Mouse (Mus musculus) gastrocnemius, postnatal 10 days (tissue): ENCODE measurements around the gene Cdc34. TPM values are rescaled to one million over a fixed set of nuclear protein-coding genes. Genes with fewer than 3 reads are reported as not detected.

Experiments used
- DNase-seq: peaks from one replicate; pipeline ENCODE4 v3.0.0; 2021; ENCODE audit warnings: mixed read lengths
- long read RNA-seq, 2 experiments: library from polyadenylated mRNA; stranded (forward); transcript quantifications; one replicate each; pipeline ENCODE4 v2.0.0; 2021
- total RNA-seq, 2 experiments: library from RNA; stranded (reverse); gene quantifications; 2 replicates each; pipeline ENCODE4 v1.2.3; 2021

Cdc34 gene
- 100 to 1,000 TPM; 265 to 287 TPM for total RNA-seq
- long read RNA-seq, experiment 1, transcript Cdc34-209 (5 exons, 534 nt) = minor isoform, 6 of 283 reads
- long read RNA-seq, experiment 1, transcript Cdc34-205 (5 exons, 979 nt) = minor isoform, 24 of 283 reads
- long read RNA-seq, experiment 1, transcript Cdc34-201 (5 exons, 1,266 nt) = major isoform, 166 of 283 reads
- long read RNA-seq, experiment 1, transcript Cdc34-208 (4 exons, 799 nt) = minor isoform, 6 of 283 reads
- long read RNA-seq, experiment 1, partial matches to known transcripts = 10 of 283 reads
- long read RNA-seq, experiment 1, other reads (novel, unspliced or antisense) = 71 of 283 reads
- long read RNA-seq, experiment 2, transcript Cdc34-205 (5 exons, 979 nt) = minor isoform, 23 of 253 reads
- long read RNA-seq, experiment 2, transcript Cdc34-201 (5 exons, 1,266 nt) = major isoform, 157 of 253 reads
- long read RNA-seq, experiment 2, transcript Cdc34-208 (4 exons, 799 nt) = minor isoform, 8 of 253 reads
- long read RNA-seq, experiment 2, partial matches to known transcripts = 11 of 253 reads
- long read RNA-seq, experiment 2, other reads (novel, unspliced or antisense) = 52 of 253 reads

DNA sequence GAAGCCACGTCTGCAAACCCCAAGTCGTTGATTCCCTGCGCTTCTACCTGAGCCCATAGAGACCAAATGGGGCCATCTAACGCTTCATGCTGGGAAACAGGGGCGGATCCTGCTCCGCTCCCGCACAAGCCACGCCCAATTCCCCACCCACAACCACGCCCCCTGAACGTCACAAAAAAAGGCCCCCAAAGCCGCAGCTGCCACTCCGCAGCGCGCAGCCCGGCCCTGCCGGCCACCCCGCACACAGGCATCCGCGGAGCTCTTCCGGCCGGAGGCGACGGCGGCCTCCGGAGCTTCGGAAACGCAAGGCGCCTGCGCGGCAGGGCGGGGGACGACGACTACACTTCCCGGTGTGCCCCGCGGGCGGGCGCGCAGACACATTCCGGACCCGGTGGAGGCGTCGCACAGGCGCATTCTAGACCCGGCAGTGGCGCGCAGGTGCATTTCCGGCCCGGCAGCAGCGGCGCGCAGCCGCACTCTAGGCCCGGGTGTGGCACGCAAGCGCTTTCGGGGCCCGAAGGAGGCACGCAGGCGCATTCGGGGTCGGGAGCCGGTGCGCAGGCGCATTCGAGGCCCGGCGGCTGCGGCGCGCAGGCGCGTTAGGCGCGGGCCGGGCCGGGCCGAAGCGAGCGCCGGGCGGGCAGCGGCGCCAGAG, at the start of gene Cdc34:
Cdc34 (plus strand) TSS at position 605 of the 655 bp plus-strand sequence.
- peak; percentile 99 for DNase-seq

DNA sequence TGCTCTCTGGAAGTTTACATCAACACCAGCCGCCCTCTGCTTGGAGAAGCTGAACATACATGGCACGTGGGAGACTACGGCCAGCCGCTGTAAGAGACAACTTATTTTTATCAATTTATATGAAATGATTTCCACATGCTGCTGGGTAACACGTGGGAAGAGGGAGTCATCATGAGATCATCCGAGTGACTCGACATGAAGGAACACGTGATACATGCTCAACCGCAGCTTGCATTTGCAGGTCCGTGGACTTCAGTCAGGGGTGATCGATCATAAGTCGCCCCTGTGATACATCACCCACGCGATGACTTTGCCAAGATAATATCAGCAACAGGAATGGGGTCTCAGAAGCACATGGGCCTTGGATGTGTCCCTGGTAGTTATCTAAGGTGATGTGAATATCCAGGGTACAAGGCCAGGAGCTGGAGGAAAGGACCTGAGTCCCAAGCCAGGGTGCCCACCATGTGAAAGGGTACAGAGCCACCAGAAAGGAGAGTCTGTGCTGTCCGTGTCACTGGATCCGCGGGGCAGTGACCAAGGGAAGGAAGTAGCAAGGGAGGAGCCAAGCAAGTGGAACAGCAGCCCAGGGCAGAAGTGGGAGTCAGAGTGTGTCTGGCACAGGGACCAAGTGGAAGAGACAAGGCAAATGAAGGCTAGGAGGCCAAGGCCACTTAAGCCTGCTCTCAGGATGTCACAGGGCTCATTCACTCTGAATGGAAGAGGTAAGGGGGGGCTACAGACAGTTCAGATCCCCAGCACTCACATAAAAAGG, 48.8 kb upstream of the Cdc34 start:
- DNase-seq = no peak

DNA sequence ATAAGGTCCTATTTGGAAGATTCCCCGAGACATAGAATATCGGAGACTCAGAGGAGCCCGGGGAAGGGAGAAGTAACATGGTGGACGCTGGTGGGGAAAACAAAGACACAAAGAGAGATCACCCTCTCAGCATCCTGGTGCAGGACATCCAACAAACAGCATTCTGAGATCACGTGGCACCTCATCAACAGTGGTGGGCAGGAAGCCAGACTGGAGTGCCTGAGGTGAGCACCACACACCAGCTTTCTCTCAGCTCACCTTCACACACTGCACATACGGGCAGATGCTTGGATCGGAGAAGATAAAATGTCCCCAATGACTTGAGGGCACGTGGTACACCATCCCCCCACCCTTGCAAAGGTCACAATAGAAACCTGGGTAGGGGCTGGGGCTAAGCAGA, 45.7 kb upstream of the Cdc34 start:
- no peak for DNase-seq

DNA sequence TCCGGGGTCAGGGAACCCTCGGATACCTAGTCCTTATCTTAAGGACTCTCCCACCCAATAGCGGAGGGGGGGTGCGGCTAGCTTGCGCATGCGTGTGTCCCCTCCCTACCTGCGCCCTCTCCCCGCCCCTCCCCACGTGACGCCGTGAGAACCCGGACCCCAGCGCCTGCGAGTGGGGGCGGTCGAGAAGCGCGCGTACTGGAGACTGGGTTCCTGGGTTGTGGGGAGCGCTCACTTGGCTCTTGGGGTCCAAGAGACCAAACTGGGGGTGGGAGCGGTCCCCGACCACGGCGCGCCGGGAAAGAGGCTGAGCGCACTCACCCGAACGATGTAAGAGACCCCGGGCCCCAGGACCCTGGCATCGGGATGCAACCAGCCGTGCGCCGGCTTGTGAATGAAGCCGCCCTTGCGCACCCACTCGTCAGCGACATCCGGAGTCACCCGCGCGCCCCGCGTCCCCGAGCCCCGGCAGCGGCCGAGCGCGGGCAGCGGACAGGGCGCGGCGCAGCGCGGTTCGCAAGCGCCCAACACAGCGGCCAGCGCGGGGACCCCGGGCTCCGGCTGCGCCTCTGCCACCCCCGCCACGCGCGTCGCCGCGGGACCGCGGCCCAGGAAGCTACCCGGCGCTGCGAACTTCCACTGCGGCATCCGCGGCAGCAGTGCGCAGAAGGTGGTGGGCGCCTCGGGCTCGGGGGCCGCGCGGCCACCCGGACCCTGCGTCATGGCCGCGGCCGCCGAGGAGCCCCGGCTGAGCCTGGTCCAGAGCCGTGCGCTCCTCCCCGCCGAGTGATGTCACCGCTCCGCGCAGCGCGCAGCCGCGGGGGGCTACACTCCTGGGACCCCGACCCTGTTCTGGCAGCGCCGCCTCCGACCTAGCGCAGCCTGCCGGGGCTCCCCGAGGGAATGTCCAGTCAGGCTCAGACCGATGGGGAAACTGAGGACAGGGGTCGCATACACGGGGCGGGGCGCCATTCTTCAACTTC, 44.6 kb upstream of the Cdc34 start, which contains the start of gene Shc2:
Shc2 (minus strand) TSS at position 791 of the 983 bp plus-strand sequence.
- peak; percentile 42 for DNase-seq

DNA sequence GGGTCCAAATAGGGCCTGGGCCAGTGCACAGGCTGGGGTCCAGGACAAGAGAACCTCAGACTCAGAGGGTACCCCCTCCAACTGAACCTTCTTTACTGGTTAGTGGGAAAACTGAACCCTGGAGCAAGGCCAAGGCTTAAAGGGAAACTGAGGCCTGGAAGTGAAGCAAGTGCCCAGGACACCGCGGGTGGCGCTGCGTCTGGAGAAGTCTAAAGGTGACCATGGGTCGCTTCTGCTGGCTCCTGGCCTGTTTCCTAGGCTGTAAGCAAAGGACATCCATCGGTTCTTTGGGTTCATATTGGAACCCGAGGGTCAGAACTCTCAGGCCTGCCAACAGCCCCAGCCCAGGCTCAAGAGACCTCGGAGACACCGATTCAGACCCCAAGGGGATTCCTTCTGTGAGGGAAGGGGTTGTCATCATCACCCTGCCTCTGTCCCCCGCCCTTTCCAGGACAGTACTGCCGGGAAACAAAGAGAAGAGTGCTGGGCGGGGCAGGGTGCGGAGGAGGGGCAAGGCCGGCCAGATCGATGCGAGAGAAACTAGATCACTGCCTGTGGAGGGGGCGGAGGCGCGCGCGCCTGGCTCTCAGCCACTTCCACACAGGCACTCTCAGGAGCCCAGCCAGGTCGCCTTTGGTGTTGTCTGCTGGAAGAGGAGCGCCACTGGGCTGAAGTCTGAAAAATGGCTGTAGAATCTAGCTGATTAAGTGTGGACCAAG, 43.4 kb upstream of the Cdc34 start:
- DNase-seq = peak; percentile 63

DNA sequence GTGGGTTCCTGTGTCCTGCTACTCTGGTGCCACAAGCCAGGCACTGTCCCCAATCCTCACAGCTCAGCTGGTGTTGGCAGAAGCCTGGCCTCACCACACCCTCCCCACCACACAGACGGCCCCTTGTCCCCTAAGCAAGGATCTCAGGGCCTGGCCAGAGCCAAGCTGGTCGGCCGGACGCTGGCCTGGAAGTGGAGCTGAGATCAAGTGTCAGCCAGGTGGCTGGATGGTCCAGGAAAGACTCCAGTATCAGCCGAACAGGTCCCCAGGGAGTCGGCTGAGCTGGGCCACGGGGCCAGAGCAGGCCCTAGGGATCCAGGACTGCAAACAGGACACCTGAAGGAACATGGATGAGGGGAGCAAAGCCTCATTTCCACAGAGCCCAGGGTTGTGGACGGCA, 36.3 kb upstream of the Cdc34 start, which contains the start of gene Odf3l2:
Odf3l2 (minus strand) TSS at position 28 of the 400 bp plus-strand sequence.
- peak; percentile 44 for DNase-seq

DNA sequence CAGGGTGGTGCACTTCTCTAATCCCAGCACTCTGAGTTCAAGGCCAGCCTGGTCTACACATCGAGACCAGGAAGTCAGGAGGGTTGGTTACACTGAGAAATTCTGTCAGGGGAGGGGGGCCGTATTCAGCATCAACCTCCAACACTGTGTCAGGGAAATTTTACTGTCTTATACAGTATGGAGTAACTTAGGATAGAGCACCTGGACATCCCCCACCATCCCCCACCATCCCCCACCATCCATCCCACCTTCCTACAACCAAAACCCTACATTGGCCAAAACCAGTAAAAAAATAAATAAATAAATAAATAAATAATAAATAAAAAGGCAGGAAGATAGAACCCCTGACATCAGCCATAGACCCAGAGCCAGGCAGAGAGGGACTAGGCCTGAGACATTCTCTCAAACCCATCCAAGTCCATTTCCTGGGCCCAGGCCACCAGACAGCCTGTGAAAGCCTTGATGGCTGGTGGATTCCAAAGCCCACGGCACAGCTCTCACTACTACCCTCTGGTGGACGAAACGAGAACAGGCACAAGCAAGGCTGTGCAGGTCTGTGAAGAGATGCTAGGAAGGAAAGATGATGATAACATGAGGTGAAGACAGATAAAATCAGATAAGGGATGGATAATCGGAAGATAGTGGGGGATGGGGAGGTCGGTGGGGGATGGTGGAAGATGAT, 32.8 kb upstream of the Cdc34 start:
- DNase-seq = peak; percentile 81

DNA sequence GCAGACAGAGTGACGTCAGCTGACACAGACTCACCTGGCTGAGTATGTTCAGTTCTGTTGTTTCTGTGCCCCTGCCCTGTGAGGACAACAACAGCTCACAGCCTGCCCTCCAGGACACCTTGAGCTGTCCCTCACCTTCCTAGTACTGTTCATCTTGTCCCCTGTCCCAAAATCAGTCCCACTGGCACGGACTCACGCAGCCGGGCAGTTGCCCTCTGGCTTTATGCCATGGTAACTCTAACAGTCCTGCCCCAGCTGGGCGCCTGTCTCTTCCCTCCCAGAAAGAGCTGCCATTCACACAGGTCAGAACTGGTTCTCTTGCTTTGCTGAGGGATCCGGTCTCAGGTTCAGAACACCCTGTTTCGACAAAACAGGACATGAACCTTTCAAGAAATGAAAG, 29.2 kb upstream of the Cdc34 start:
- DNase-seq = no peak

DNA sequence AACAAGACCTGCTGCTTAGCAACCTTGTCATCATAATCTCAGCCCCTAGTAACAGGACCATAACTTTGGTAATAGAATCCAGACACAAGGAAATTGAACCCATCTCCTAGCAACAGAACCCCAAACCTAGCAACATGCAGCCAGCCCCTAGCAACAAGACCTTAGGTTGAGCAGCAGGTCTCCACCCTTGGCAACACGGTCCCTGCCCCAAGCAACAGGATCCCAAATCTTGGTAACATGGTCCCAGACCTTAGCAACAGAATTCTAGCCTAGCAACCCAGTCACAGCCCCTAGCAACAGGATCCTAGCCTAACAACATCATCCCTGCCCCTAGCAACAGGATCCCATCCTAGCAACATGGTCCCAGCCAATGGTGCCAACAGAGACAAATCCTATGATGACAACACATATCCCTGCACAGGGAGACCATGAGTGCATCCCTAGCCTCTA, 27.0 kb upstream of the Cdc34 start:
- DNase-seq = no peak

DNA sequence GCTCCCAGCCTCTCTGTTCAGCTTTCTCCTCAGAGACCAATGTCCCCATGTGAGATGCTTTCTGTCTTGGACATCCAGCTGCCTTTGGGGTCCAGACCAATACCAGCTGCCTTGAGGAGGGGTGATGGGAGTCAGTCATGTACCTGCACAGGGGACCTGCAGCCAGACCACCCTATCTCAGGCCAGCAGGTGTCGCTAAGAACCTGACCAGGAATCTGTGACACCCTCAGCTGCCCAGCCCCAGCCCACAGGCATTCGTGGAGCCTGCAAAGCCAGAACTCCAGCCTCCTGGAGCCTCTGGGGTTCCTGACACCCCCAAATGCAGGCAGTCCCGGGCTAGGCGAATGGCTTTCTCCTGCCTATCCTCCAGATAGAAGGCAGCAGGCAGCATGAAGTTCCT, 23.2 kb upstream of the Cdc34 start:
- no peak for DNase-seq

DNA sequence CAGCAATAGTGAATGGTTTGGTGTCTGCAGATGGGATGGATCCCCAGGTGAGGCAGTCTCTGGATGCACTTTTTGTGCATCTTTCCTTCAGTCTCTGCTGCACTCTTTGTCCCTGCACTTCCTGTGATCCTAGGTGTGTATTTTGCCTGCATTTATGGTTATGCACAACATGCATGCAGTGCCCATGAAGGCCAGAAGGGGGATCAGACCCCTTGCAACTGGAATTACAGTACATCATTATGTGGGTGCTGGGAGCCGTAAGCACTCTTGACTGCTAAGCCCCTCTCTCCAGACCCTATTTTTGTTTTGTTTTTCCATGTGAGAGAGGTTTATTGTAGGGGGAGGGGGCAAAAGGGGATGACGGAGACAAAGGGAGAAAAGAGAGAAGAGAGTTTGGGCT, 21.7 kb upstream of the Cdc34 start:
- DNase-seq = no peak

DNA sequence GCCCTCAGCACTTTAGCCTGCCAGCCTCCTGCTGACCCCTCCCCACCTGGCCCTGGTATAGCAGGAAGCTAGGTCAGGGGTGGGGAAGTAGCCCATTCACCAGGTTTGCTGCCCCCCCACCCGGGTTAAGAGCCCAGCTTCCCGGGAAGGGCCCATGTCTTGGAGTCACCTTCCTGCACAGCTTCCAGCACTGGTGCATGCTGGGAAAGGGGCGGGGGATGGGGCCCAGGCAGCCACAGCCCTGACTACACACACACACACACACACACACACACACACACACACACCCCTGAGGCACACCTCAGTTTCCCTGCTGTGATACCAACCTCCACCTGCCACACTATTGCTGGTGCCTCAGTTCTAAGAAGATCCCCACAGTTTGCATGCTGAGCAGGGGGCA, 20.1 kb upstream of the Cdc34 start:
- no peak for DNase-seq

DNA sequence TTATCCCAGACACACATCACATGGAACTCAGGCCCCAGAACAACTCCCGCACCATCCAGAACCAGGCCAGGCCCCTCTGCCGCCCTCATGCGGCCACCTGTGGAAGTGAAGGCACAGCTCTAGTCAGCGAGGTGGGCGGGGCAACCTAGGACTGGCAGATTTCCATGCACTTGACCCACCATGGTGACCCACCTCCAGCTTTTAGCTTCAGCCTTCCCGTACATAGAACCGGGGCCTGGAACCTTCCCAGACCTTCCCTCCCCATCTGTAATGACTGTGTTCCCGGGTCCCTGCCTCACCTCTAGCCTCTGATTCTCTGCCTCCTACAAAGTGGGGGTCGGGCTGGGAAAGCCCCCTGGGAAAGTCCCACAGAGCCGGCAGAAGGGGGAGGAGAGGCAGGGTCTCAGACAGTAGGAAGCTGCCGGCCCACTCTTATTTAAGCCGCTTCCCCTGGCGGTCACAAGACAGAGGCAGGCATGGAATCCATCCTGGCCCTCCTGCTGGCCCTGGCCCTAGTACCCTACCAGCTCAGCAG, 17.8 kb upstream of the Cdc34 start, which contains the start of gene Madcam1:
Madcam1 (plus strand) TSS at position 429 of the 535 bp plus-strand sequence.
- DNase-seq = peak; percentile 74

DNA sequence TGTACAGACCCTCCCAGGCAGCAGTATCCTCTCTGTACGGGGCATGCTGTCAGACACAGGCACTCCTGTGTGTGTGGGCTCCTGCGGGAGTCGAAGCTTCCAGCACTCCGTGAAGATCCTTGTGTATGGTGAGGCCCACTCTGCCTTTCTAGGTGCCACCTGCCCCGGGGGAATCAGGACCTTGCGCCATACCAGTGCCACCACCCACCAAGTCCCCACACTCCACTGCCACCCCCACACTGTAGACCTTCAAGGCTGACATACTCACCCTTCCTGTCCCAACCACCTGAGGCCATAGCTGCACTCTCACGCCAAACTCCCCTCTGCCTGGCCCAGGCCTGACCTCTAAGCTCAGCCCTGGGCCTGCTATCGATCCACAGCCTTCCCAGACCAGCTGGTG, 16.9 kb upstream of the Cdc34 start:
- no peak for DNase-seq

DNA sequence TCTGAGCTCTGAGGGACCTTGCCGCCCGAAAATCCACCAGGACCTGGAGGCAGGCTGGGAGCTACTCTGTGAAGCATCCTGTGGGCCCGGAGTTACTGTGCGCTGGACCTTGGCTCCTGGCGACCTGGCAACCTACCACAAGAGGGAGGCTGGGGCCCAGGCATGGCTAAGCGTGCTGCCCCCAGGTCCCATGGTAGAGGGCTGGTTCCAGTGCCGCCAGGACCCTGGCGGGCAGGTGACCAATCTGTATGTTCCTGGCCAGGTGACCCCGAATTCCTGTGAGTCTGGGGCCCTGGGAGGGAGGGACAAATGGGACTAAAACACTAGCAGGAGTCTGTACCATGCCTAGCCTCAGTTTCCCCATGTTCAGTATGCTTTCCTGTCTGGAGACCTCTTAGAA, 15.5 kb upstream of the Cdc34 start:
- DNase-seq = no peak

DNA sequence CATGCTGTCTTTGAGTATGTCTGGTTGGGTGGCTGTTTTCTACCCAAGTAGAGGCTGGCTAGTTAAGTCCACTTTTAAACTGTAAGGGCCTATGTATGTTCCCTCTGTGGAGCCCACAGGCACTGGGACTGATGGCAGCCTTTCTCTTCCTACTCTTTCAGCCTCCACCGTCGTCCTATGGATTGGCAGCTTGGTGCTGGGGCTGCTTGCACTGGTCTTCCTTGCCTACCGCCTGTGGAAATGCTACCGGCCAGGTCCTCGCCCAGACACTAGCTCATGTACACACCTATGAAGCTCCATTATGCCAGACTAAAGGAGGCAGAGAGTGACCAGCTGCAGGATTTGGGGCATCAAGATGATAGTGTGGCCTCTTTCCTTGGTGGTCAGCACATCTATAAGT, 13.9 kb upstream of the Cdc34 start:
- DNase-seq = no peak

DNA sequence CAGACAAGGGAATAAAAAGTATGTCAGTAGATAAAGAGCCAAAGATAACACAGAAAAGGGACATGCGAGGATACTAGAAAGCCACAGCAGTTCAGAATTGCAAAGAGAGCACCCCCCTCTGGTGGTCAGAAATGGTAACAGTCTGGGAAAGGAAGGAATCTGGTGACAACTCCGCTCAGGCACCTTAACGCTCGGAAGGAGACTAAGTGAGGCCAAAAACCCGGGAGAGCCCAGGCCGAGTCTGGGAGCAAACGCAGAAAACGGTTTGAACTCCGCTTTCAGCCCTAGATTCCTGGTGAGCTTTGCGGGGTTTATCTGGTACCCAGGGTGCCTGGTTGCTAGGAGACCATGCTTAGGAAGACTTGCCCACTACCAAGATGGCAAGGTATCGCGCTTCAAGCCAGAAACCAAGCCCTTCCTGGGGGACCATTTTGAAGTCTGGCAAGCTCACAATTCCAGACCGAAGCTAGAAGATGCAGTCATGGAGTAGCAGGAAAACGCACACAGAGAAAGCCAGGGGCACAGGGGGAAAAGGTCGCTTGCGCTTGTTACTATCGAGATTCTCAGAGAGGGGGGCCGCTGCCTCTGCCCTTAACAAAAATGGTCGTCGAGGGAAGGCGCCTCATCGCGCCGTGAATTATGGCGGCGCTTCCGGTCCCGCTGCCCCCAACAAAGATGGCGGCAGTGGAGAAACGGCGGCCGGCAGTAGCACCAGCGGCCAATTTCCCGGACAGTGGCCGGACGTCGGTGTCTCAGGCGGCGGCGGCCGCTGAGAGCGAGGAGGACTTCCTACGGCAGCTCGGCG, 13.0 kb upstream of the Cdc34 start, which contains the start of gene Tpgs1:
Tpgs1 (plus strand) TSS at position 599 of the 805 bp plus-strand sequence.
- DNase-seq = peak; percentile 88

DNA sequence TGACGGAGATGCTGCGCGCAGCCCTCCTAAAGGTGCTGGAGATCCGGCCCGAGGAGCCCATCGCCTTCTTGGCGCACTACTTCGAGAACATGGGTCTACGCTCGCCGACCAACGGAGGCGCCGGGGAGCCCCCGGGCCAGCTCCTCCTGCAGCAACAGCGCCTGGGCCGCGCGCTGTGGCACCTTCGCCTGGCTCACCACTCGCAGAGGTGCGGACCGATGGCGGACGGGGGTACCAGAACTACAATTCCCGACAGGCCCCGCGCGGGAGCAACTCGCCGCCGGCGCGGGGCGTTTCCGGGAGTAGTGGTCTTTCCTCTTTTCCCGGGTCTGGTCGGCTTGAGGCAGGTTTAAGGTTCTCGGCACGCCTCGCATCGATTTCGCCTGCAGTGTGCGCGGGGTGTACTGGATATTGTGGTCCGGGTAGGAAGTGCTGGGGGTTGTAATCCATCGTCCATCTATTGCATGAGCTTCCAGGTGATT, 12.4 kb upstream of the Cdc34 start:
- peak; percentile 77 for DNase-seq
